Mouse (Mus musculus) mesoderm, embryonic 11.5 days (tissue): Measurements from ENCODE around the gene Irf8.
"Not testable (repeated sequence)": the region's sequence is repeated elsewhere in the genome, so short reads cannot be mapped to it uniquely, and the experiment has no call there.

Source experiments
- DNase-seq: peaks from one replicate; pipeline ENCODE4 v3.0.0-alpha.2; 2012; ENCODE audit warnings: low read depth, low spot score

Gene Irf8

GRCm38 (mm10) chr8:120795944-120796635 is 59.9 kb downstream of the Irf8 start:
- DNase-seq = peak; percentile 92

- DNase-seq = no peak
These were observed 61.0 kb downstream of the Irf8 start for GRCm38 (mm10) chr8:120797019-120797727.

- DNase-seq = peak; percentile 69
These were observed 64.2 kb downstream of the Irf8 start for GRCm38 (mm10) chr8:120800308-120800865.

- DNase-seq = not testable (repeated sequence)
These were observed 67.7 kb downstream of the Irf8 start for GRCm38 (mm10) chr8:120803661-120804375.

- no peak for DNase-seq
These were observed 68.6 kb downstream of the Irf8 start for GRCm38 (mm10) chr8:120804741-120805140.
